Mouse (Mus musculus): ENCODE measurements around the gene Ptprm. TPM values are rescaled to one million over a fixed set of nuclear protein-coding genes. Genes with fewer than 3 reads are reported as not detected.

The Ptprm gene
- total and polyA plus RNA-seq, 3 experiments: not detected

- H3K79me2 ChIP-seq (ENCODE audit: control insufficient read depth, insufficient read depth, low read length, poor library complexity): no peaks in the 10 kb centered on the region
- H3K9ac ChIP-seq (ENCODE audit: control insufficient read depth, low read depth, low read length, poor library complexity, severe bottlenecking): no peak overlapping the region
- H3K9me3 ChIP-seq (replicated peaks; ENCODE audit: insufficient read depth, low read length): no peaks in the 10 kb centered on the region
- no peak for DNase-seq (ENCODE audit: low read depth, low spot score)
- no peak for TF ChIP-seq POLR2AphosphoS2 (IDR thresholded peaks at IDR 0.05; ENCODE audit: low read length)
- no peaks in the 10 kb centered on the region for H3K4me1 ChIP-seq (ENCODE audit: control insufficient read depth in 1 of 2, insufficient read depth in 2 of 2, low read length in 2 of 2)
- H3K36me3 ChIP-seq (ENCODE audit: control insufficient read depth in 1 of 2, insufficient read depth in 2 of 2, low read length in 2 of 2): no peaks in the 10 kb centered on the region
- no peaks in the 10 kb centered on the region for H3K27me3 ChIP-seq (ENCODE audit: control insufficient read depth in 1 of 2, insufficient read depth in 2 of 2, low read length in 2 of 2)
- no peak overlapping the region for H3K27ac ChIP-seq (ENCODE audit: control insufficient read depth, low read depth, low read length)
- no peak overlapping the region for H3K4me3 ChIP-seq (ENCODE audit: control insufficient read depth in 1 of 2, insufficient read depth in 1 of 2, low read depth in 2 of 2, low read length in 2 of 2)
Observed at GRCm38 (mm10) chr17:67242774-67243495, 111.3 kb downstream of the Ptprm start.

DNA sequence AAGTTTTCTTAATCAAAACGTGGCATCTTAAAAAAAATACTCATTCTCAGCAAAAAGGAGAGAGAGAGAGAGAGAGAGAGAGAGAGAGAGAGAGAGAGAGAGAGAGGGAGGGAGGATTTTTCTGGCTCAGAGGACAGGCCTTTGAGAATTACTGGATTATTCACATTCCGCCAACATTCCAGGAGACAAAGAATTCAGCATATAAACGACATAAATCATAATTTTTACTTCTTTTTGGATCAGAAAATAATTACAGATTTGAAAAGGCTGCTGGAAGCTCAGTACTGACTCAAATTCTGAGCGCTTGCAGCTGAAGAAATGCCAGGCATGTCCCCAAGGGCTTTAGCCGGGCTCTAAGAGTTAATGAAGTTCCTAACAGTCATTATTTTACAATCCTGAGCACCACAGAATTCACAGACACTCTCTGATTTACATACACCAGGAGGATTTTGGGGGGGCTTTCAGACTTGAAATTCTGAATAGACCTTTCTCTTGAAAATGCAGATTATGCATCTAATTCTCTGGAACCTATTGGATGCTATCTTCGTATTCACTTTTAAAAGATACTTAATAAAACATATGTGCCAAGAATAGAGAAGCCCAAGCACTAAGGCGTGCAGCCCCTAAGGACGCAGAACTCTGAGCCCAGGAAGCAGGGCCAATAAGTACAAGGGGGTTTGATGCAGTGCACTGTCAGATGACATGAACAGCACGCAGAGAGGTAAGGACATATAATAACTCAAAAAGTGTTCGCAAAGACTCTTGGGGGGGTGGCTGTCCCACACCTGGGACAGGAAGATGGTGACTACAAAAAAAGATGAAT is 112.1 kb downstream of the Ptprm start:
- H3K9ac ChIP-seq (ENCODE audit: control insufficient read depth, low read depth, low read length, poor library complexity, severe bottlenecking): no peak overlapping the region
- no peaks in the 10 kb centered on the region for H3K79me2 ChIP-seq (ENCODE audit: control insufficient read depth, insufficient read depth, low read length, poor library complexity)
- no peak overlapping the region for H3K4me3 ChIP-seq (ENCODE audit: control insufficient read depth in 1 of 2, insufficient read depth in 1 of 2, low read depth in 2 of 2, low read length in 2 of 2)
- H3K27ac ChIP-seq (ENCODE audit: control insufficient read depth, low read depth, low read length): no peak overlapping the region
- H3K4me1 ChIP-seq (ENCODE audit: control insufficient read depth in 1 of 2, insufficient read depth in 2 of 2, low read length in 2 of 2): no peaks in the 10 kb centered on the region
- H3K36me3 ChIP-seq (ENCODE audit: control insufficient read depth in 1 of 2, insufficient read depth in 2 of 2, low read length in 2 of 2): no peaks in the 10 kb centered on the region
- TF ChIP-seq BHLHE40 (IDR thresholded peaks at IDR 0.05; ENCODE audit: borderline replicate concordance, low read depth, low read length): no peak
- TF ChIP-seq ZMIZ1 (IDR thresholded peaks at IDR 0.05; ENCODE audit: low read depth, low read length): no peak
- TF ChIP-seq TBP (IDR thresholded peaks at IDR 0.05; ENCODE audit: low read depth, low read length): no peak
- no peak for TF ChIP-seq POLR2AphosphoS2 (IDR thresholded peaks at IDR 0.05; ENCODE audit: low read length)
- no peak for TF ChIP-seq EP300 (IDR thresholded peaks at IDR 0.05; ENCODE audit: low read depth in 1 of 2, low read length in 2 of 2)
- TF ChIP-seq MAZ (IDR thresholded peaks at IDR 0.05; ENCODE audit: low read depth, low read length): no peak
- no peak for TF ChIP-seq ELF1 (IDR thresholded peaks at IDR 0.05; ENCODE audit: low read depth, low read length)
- TF ChIP-seq USF2 (IDR thresholded peaks at IDR 0.05; ENCODE audit: borderline replicate concordance in 1 of 2, insufficient read depth in 1 of 2, low read depth in 1 of 2, low read length in 2 of 2): no peak
- no peak for TF ChIP-seq ETS1 (IDR thresholded peaks at IDR 0.05; ENCODE audit: low read depth, low read length)
- TF ChIP-seq UBTF (IDR thresholded peaks at IDR 0.05; ENCODE audit: borderline replicate concordance, insufficient read depth, low read depth, low read length): no peak
- TF ChIP-seq ZNF384 (IDR thresholded peaks at IDR 0.05; ENCODE audit: low read depth, low read length): no peak
- H3K9me3 ChIP-seq (replicated peaks; ENCODE audit: insufficient read depth, low read length): no peaks in the 10 kb centered on the region
- no peaks in the 10 kb centered on the region for H3K27me3 ChIP-seq (ENCODE audit: control insufficient read depth in 1 of 2, insufficient read depth in 2 of 2, low read length in 2 of 2)
- DNase-seq (ENCODE audit: low read depth, low spot score): no peak

- Histone ChIP-seq H3K27ac (ENCODE audit: control insufficient read depth, low read depth, low read length) (no peak overlapping the region), H3K27me3 (ENCODE audit: control insufficient read depth in 1 of 2, insufficient read depth in 2 of 2, low read length in 2 of 2) (no peaks in the 10 kb centered on the region), H3K36me3 (ENCODE audit: control insufficient read depth in 1 of 2, insufficient read depth in 2 of 2, low read length in 2 of 2) (no peaks in the 10 kb centered on the region), H3K4me3 (ENCODE audit: control insufficient read depth in 1 of 2, insufficient read depth in 1 of 2, low read depth in 2 of 2, low read length in 2 of 2) (no peak overlapping the region), H3K9ac (ENCODE audit: control insufficient read depth, low read depth, low read length, poor library complexity, severe bottlenecking) (no peak overlapping the region), H3K9me3 (replicated peaks; ENCODE audit: insufficient read depth, low read length) (no peaks in the 10 kb centered on the region), H3K4me1 (ENCODE audit: control insufficient read depth in 1 of 2, insufficient read depth in 2 of 2, low read length in 2 of 2) (no peaks in the 10 kb centered on the region), H3K79me2 (ENCODE audit: control insufficient read depth, insufficient read depth, low read length, poor library complexity) (no peaks in the 10 kb centered on the region)
- TF ChIP-seq CHD1 (IDR thresholded peaks at IDR 0.05; ENCODE audit: low read depth, low read length): no peak
- no peak for DNase-seq (ENCODE audit: low read depth, low spot score)
Observed at GRCm38 (mm10) chr17:67238866-67239265, 115.4 kb downstream of the Ptprm start.
